Mouse (Mus musculus): Measurements from ENCODE around the gene Gp1bb.

DNA sequence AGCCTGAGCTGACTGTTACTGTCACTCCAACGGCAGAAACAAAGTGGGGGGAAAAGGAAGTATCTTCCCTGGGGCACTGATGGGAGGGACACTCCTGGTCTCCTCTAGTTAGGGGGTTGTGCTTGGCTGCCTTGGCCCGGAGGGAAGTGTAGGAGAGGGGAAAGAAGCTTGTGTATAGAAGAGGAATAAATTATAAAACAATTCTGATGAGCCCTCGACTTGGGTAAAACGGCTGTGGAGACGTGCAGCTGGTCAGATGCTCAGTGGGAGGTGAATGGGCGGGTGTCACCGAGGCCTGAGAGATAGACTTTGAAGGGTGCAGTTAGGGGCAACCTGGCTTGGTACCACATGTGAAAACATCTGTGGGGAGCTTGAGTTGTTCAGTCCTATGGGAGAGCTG is 8.9 kb upstream of the Gp1bb start:
- TF ChIP-seq CTCF (IDR thresholded peaks at IDR 0.05; ENCODE audit: low read depth) (no peak), EP300 (IDR thresholded peaks at IDR 0.05; ENCODE audit: low read depth) (no peak)

Measured in heart, postnatal 0 days (tissue).